Mouse (Mus musculus): ENCODE measurements around the gene Mettl21a. TPM values are rescaled to one million over a fixed set of nuclear protein-coding genes. Genes with fewer than 3 reads are reported as not detected.

Gene Mettl21a
- total and polyA plus RNA-seq, 2 experiments from 2014 or later, result 11.8 to 17.0 TPM

DNA sequence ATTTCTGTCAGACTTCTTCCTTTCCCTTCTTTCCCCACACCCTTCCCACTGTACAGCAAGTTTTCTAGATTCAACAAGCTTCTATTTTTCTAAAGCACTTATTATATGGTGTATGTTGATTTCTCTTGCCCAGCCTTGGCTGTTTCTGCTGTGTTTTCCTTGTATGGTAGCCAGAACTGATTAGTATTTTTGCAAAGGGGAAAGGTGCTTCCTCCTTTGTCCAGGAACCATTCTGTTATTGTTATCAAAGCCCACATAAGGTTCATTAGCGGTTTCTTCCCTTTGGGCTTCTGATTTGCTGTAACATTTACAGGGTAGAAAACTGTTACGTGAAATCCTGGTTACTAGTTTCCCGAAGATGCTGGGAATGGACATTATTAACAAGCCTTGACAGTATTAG, 56.9 kb downstream of the Mettl21a start:
- no peaks in the 10 kb centered on the region for H3K9me3 ChIP-seq (ENCODE audit: low read length)
- H3K4me3 ChIP-seq (ENCODE audit: low read depth, low read length), result no peak overlapping the region
- no peak for TF ChIP-seq CTCF (IDR thresholded peaks at IDR 0.05; ENCODE audit: low read depth)
- no peaks in the 10 kb centered on the region for H3K27me3 ChIP-seq (ENCODE audit: insufficient read depth, low read length)
- H3K36me3 ChIP-seq (ENCODE audit: insufficient read depth), result peaks cover 18% of the 10 kb centered on the region; the same call in 1 of the 2 replicates
- H3K9ac ChIP-seq, result no peak overlapping the region
- H3K4me2 ChIP-seq (ENCODE audit: low read depth), result no peak overlapping the region
- no peak for DNase-seq
- no peak for ATAC-seq
- H3K4me1 ChIP-seq (ENCODE audit: insufficient read depth), result no peaks in the 10 kb centered on the region
- 95% methylated on average over 3 of the region's 3 CpGs for WGBS
- H3K27ac ChIP-seq (ENCODE audit: low read depth, low read length), result no peak overlapping the region

Other genes with a start within 250 kb of the Mettl21a start
- 43.7 and 75.3 TPM in 2 replicates for gene Creb1, start 84.6 kb downstream of the Mettl21a start, total RNA-seq (2014; rRNA removed)
- gene Creb1, start 84.6 kb downstream of the Mettl21a start, polyA plus RNA-seq (2015; fragmentation: Nextera tagmentation; extraction: Ambion mirVana), result 11.7 and 14.8 TPM in 2 replicates
- 20.3 and 24.7 TPM in 2 replicates for gene Ccnyl1, start 73.2 kb upstream of the Mettl21a start, total RNA-seq (2014; rRNA removed)
- gene Ccnyl1, start 73.2 kb upstream of the Mettl21a start, polyA plus RNA-seq (2015; fragmentation: Nextera tagmentation; extraction: Ambion mirVana), result 3.1 and 3.4 TPM in 2 replicates
- 1.6 and 4.7 TPM in 2 replicates for gene Fzd5, start 120.5 kb upstream of the Mettl21a start, total RNA-seq (2014; rRNA removed)
- gene Fzd5, start 120.5 kb upstream of the Mettl21a start, polyA plus RNA-seq (2015; fragmentation: Nextera tagmentation; extraction: Ambion mirVana), result 0.21 and 0.35 TPM in 2 replicates